Mouse (Mus musculus): ENCODE results near the gene Apoc3.

Apoc3 gene

DNA sequence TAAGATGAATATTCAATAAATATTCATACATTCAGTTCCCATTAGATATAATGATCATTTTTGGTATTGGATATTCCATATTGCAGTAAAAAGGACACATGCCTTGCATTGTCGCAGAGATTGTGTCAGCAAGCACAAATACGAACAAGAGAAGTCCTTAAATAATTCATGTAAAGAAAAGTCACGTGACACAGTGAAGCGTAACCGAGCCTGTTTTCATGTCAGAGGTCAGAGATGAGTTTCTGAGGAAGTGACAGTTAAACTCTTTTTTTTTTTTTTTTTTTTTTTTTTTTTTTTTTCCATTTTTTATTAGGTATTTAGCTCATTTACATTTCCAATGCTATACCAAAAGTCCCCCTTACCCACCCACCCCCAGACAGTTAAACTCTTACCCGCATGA is 42.8 kb downstream of the Apoc3 start:
- DNase-seq (ENCODE audit: low spot score) = no peak

DNA sequence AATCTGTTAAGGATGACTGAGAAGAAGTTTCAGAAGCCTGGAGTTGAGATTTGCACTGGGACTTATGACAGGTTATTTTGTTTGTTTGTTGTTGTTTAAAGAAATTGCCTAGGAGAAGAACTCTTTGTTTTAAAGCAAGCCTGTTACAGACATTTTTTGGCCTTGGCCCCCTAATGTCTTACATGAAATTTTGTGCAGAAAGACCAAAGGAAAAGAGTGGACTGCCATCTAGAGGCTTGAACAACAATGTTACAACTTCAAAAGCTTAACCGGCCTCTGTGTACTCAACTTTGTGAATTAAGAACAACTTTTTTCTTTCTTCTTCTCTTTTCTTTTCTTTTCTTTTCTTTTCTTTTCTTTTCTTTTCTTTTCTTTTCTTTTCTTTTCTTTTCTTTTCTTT is 43.8 kb downstream of the Apoc3 start:
- peak; percentile 75 for DNase-seq (ENCODE audit: low spot score)

DNA sequence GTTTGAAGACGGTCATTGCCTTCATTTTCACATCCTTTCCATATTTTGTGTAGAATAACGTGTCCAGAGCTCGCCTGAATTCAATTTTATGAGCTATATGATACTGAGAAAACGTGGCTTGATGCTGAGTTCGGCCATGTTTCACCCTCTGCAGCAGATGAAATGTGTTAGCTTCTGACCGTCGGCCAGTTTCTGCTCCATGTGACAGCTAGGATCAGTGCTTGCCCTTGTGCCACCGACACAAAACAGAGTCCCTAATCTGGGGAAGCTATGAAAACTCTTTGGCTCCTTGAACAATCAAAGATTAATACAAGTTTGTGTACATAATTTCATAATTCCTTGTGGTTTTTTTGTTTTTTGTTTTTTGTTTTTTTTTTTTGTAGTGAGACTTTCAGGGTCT is 44.2 kb downstream of the Apoc3 start:
- DNase-seq (ENCODE audit: low spot score) = no peak

DNA sequence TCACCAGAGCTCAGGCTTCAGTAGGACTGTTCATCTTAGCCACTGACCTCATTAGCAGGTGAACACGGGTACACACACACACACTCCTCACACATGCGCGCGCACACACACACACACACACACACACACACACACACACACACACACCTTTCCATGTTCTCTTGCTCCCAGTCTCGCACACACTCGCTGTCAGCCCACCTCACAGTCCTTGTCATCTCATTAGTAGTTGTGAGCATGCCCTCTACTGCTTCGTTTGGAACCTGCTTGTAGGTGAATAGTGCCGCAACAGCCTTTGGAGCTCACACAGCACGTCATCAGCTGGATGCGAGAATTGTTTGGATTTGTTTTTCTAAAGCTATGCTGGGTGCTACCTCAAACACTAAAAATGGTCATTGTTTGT is 46.1 kb downstream of the Apoc3 start:
- no peak for DNase-seq (ENCODE audit: low spot score)

DNA sequence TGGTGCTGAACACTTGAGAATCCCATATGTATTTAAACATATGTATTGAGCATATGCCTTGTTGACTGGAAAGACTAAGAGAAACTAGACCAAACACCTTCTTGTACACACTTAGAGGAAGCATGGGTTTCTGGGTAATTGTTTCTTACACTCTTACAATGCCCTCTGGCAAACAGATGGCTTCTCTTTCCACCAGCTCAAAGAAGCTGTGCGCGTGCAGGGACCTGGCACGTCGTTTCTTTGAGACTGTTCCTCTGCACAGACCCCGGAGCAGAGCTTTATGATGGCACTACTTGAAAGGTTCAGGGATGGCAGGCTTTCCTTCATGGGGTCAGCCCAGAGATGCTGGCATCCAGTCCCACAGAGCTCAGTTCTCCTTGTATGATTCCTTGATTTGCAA is 46.5 kb downstream of the Apoc3 start:
- DNase-seq (ENCODE audit: low spot score) = no peak

DNA sequence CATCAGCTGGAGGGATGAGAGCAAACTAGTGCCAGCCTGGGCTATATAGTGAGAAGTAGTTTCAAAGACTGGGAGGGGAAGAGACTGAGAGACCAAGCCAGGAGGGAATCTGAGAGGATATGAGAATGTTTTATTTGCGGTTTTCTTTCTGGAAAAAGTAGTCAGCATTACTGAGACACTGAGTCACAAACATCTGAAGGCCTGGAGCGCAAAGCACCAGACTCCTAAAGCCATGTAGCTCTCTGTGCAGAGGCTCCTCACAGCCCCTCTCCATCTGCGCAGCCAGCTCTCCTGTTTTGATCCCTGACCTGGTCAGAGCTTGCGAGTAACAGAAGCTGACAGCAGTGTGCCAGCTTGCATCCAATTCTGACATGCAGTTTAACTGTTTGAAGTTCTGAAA is 47.1 kb downstream of the Apoc3 start:
- DNase-seq (ENCODE audit: low spot score) = peak; percentile 25

DNA sequence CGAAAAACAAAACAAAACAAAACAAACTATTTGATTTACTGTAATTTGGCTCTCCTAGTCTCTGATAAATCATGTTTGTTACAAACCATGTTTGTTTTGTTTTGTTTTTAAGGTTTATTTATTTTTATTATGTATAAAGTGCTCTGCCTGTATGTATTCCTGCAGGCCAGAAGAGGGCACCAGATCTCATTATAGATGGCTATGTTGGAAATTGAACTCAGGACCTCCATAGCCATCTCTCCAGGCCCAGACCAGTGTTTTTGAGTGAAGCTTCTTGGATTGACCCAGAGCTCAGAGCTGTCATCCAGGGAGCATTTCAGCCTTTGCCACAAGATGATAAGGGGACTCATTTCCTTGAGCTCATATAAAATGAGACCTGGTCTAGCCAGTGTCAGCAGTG is 49.0 kb downstream of the Apoc3 start:
- no peak for DNase-seq (ENCODE audit: low spot score)

DNA sequence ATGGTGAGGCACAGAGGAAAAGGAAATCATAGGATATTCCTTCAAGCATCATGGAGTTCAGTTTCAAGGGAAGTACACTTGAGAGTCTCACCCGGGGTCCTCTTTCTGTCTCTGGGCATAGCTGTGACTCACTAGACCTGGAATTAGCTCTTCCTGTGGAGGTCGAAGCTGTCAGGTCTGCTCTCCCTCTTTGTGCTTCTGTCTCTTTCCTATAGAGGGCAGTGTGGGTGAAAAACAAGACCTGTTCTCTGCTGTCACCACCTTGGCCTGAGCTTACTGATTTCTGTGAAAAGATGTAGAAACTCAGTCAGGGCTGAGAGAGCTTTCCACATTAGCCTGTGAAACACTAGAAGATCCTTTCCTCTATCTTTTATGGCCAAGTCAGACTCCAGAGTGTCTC is 50.2 kb downstream of the Apoc3 start:
- DNase-seq (ENCODE audit: low spot score) = peak; percentile 55

DNA sequence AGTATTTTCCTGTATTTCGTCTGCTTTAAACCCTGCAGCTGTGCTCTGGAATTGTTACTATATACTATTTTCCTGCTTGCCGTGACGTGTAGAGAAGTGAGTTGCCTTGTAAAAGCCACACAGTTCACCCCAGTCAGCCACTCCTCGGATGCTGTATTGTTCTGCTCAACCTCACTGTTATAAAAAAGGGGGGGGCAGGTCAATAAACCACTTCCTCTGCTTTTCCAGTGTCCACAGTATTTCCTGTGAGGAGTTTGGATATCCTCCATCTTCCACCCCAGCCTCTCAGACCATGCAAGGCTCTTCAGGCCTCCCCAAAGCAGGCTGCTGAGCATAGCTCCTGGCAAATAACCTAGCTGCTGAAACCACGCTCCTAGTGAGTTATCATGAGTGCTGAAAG is 50.9 kb downstream of the Apoc3 start:
- no peak for DNase-seq (ENCODE audit: low spot score)
